Mouse (Mus musculus): ENCODE measurements around the gene Cactin.

The Cactin gene

GRCm38 (mm10) chr10:81320550-81321347 is at the start of gene Cactin:
TSS of gene Cactin (plus strand) at chr10:81321103.
- in situ Hi-C loops (cut with MboI, MseI): no loop called here

GRCm38 (mm10) chr10:81272356-81272755 is 48.5 kb upstream of the Cactin start:
- in situ Hi-C loops (cut with MboI, MseI): loop anchor here (5.0 kb wide), 1 partner anchor 65 kb away; no protein-coding TSS in a partner anchor

- in situ Hi-C loops (cut with MboI, MseI): loop anchor here (5.0 kb wide), 1 partner anchor 67 kb away; no protein-coding TSS in a partner anchor
Observed at GRCm38 (mm10) chr10:81273842-81274241, 47.1 kb upstream of the Cactin start.

GRCm38 (mm10) chr10:81277676-81278075 is 43.2 kb upstream of the Cactin start:
- in situ Hi-C loops (cut with MboI, MseI): no loop called here

GRCm38 (mm10) chr10:81279496-81279895 is 41.4 kb upstream of the Cactin start:
- in situ Hi-C loops (cut with MboI, MseI): no loop called here

- in situ Hi-C loops (cut with MboI, MseI): no loop called here
Observed at GRCm38 (mm10) chr10:81284189-81284588, 36.7 kb upstream of the Cactin start.

GRCm38 (mm10) chr10:81284719-81285118 is 36.2 kb upstream of the Cactin start:
- in situ Hi-C loops (cut with MboI, MseI): no loop called here

- in situ Hi-C loops (cut with MboI, MseI): no loop called here
Observed at GRCm38 (mm10) chr10:81285694-81286450, 35.0 kb upstream of the Cactin start.

- in situ Hi-C loops (cut with MboI, MseI): no loop called here
Observed at GRCm38 (mm10) chr10:81286586-81286985, 34.3 kb upstream of the Cactin start.

- in situ Hi-C loops (cut with MboI, MseI): no loop called here
Observed at GRCm38 (mm10) chr10:81287513-81288157, 33.3 kb upstream of the Cactin start.

GRCm38 (mm10) chr10:81288601-81289000 is 32.3 kb upstream of the Cactin start:
- in situ Hi-C loops (cut with MboI, MseI): no loop called here

GRCm38 (mm10) chr10:81289278-81289677 is 31.6 kb upstream of the Cactin start:
- in situ Hi-C loops (cut with MboI, MseI): no loop called here

- in situ Hi-C loops (cut with MboI, MseI): no loop called here
Observed at GRCm38 (mm10) chr10:81289811-81290210, 31.1 kb upstream of the Cactin start.

GRCm38 (mm10) chr10:81290698-81291460 is 30.0 kb upstream of the Cactin start:
- in situ Hi-C loops (cut with MboI, MseI): no loop called here

- in situ Hi-C loops (cut with MboI, MseI): no loop called here
Observed at GRCm38 (mm10) chr10:81291511-81292104, 29.3 kb upstream of the Cactin start, which contains the start of gene Tjp3. TSS of gene Tjp3 (minus strand) at chr10:81291581.

GRCm38 (mm10) chr10:81292554-81293333 is 28.2 kb upstream of the Cactin start, which contains the start of gene Pip5k1c:
TSS of gene Pip5k1c (plus strand) at chr10:81292963.
- in situ Hi-C loops (cut with MboI, MseI): no loop called here

GRCm38 (mm10) chr10:81293334-81294030 is 27.4 kb upstream of the Cactin start:
- in situ Hi-C loops (cut with MboI, MseI): no loop called here

GRCm38 (mm10) chr10:81294442-81294841 is 26.5 kb upstream of the Cactin start:
- in situ Hi-C loops (cut with MboI, MseI): no loop called here

GRCm38 (mm10) chr10:81295185-81295584 is 25.7 kb upstream of the Cactin start:
- in situ Hi-C loops (cut with MboI, MseI): no loop called here

Data from T-helper 1 cell (primary cell).